Mouse (Mus musculus) naive thymus-derived CD4-positive, alpha-beta T cell, adult 2 months (primary cell): ENCODE results near the gene Scarb1.
A peak's percentile ranks its signal among the peaks of the same experiment; 100 is the strongest.

Source experiments
- DNase-seq: peaks from one replicate; pipeline ENCODE4 v3.0.0-alpha.2; 2011; ENCODE audit warnings: low read depth

Gene Scarb1

DNA sequence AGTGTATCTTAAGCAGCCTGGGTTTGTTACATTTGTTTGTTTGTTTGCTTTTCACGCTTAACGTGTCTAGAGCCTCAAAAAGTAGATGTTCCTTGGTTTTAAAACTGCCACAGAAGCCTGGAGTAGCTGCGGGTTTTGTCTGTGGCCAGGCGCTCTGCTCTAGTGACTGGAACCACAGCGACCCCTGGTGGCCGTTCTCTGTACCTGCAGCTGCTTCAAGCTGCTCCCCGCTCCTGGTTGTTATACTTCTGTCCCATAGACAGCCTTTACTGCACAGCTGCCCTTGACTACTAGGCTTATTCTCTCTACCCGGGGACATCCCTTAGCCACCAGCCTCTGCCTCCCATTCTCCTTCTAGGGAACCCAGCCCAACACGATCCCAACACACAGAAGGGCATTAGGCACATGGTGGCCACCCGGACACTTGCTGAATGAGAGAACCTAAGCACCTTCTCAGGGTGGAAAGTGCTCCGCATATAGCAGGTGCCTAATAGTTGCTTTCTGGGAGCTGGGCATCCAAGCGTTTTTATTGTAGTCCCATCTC, 70.2 kb downstream of the Scarb1 start:
- DNase-seq = peak; percentile 88

GRCm38 (mm10) chr5:125269836-125270235, 71.1 kb downstream of the Scarb1 start:
- DNase-seq = peak; percentile 34

GRCm38 (mm10) chr5:125269399-125269798, 71.5 kb downstream of the Scarb1 start:
- DNase-seq = no peak

DNA sequence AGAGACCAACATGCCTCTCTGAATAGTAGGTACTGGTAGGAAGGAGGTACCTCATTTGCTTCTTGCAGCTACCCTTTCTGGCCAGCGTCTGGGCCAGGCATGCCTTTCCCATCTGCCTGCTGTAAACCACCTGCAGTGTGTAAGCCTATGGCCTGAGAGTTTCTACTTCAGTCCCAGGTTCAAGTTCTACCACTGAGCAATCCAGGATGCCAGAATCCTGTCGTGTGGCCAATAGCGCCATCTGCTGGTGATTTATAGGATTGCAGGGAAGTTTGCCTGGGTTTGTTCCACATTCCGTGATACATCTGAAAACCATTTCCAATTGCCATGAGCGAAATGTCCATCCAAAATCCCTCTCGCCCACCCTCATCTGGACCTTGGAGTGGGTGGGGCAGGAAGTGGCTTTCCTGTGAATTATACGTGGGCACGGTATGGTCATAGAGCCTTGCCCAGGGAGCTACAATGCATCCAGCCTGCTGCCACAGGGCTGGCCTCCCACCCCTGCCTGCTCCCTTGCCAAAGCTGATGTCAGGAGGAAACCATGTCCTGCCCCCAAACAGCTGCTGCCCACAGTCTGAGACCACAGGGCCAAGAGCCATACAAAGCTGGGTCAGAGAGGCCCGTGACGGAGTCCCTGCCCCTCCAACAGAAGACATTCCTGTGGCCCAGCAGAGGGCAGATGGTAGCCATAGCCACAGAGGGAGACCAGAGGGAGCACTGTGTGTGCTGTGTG, 72.7 kb downstream of the Scarb1 start:
- DNase-seq = peak; percentile 85

DNA sequence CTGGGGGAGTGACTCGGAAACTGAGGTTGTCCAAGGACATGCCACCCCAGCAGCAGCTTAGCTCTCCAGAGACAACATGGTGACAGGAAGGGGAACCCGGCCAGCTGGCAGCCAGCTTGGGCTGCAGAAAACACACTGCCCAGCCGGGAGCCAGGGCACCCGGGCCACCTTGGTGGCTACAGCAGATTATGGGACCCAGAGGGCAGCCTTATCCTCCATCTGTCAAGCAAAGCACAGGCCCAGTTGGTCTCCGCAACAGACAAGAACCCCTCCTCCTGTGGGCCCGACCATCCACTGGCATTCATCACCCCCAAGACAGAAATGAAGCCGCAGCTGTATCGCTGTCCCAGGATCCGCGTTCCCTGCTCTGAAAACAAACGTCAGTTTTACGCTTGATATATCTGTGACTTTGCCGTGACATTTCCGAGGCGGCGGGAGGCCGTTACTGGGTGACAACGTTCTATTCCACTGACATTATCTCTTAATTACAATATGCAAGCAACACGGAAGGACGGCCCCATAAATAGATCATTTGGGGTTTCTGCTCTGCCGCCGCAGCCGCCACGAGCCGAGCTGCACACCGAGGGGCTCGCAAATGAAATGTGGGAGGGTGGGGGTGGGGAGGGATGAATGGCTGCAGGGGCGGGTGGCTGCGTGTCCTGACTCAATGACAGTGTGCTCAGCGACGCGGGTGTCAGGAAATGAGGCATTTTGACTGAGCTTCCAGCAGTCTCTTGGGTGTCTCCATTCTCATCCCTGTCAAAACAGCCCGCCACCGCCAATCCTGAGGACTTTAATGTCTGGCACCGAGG, 73.5 kb downstream of the Scarb1 start:
- peak; percentile 22 for DNase-seq

- no peak for DNase-seq
Observed at GRCm38 (mm10) chr5:125266128-125266527, 74.8 kb downstream of the Scarb1 start.

GRCm38 (mm10) chr5:125264700-125265099, 76.2 kb downstream of the Scarb1 start:
- no peak for DNase-seq

- no peak for DNase-seq
Observed at GRCm38 (mm10) chr5:125262578-125262977, 78.3 kb downstream of the Scarb1 start.

DNA sequence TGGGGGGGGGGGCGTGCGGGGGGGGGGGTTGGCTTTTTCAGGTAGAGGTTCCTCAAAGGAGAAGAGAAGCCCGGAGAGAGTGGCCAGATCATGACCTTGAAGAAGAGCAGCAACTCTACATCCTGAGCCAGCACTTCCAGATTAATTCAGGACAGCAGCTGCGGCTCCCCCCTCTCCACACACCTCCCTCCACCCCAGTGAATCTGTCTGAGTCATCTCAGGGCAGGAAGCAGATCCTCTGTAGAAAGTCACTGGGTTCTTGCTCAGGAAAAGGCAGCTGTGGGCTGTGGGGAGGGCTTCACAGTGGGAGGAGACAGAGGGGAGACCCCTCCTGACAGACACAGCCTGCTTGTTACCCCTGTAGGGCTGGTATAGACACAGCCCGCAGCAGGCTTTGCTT, 87.0 kb downstream of the Scarb1 start:
- DNase-seq = no peak

DNA sequence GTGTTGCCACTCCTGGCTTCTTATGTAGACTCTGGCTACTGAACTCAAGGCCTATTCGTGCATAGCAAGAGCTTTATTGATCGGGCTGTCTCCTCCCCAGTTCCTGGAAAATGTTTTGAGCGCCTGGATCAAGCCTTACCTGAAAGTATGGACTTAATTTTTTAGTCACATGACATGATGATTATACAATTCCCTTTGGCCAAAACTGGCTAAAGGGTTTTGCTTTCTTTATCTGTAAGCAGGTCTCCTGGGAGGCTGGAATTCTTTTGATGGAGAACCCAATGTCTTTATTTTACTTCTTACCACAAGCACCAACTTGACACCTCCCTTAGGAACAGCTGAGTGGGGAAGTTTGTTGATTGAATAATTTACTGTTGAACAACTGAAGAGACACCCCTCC, 87.4 kb downstream of the Scarb1 start:
- no peak for DNase-seq

DNA sequence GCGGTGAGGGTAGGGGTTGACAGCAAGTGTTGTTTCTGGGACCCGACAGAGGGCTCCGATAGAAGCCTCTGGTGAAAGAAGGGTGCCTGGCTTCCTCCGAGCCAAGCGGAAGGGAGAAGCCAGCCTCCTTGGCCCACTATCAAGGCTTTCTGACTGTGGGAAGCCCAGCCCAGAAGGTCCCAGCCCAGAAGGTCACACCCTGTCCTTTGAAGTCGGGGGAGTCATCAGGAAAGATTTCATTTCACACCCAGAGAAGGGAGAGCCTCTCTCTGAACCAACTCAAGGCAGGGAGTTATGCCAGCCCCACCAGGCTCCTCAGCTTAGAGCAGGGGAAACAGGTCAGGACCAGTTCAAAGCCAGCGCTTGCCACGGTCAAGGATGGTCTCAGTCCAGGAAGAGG, 88.2 kb downstream of the Scarb1 start:
- no peak for DNase-seq

DNA sequence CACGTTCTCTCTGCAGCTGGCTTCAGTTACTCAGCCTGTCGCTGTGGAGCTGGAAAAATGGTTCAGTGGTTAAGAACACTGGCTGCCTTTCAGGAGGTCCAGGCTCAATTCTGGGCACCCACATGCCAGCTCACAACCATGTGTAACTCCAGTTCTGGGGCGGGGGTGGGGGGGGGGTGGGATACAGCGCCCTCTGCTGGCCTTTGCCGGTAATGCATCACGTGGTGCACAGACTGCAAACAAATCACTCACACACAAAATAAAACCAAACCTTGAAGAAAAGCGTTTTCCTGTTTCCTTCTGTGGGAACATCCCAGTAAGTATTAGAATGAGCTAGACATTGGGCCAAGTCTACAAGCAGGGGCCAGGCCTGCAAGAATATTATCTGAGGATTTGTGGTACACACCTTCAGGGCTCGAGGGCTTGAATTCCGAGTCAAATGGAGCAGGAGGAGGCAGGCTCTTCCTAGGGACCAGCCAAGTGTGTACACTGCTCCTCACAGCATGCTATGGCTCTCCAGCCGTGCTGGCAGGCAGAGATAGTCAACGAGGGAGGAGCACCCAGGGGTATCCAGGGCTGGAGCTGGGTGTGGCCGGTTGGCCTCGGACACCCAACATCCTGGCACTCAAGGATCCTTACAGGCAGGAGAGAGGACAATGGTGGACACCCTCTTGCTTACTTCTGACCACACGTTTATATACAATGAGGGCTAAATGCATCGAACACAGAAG, 88.8 kb downstream of the Scarb1 start:
- peak; percentile 21 for DNase-seq

DNA sequence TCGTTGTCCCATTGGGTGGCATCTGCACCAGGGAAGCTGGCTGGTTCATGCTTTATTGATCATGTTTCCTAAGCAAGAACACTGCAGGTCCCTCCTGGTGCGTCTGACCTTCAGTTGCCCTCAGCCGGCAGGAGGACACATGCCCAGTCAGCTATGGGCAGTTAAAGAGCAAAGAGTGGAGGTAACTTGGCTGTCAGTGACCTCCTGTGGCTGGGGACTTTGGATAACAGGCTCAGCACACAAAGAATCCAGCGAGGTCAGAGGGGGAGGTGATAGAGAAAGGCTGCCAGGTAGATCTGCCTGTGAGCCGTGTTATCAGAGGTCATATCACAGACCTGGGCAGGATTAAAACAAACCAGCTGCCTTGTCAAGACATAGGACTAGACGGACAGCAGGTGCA, 91.7 kb downstream of the Scarb1 start:
- DNase-seq = no peak

DNA sequence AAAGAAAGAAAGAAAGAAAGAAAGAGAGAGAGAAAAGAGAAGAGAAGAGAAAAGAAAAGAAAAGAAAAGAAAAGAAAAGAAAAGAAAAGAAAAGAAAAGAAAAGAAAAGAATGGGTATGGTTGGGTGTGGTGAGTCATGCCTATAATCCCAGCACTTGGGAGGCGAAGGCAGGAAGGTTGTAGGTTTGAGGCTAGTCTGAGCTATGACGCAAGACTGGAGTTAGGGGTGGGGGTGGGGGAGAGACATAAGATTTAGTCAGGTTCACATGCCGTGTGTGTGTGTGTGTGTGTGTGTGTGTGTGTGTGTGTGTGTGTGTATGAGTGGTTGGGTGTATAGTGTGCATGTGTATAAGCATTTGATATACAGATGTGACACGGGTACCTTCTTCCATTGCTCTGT, 94.2 kb downstream of the Scarb1 start:
- DNase-seq = no peak

DNA sequence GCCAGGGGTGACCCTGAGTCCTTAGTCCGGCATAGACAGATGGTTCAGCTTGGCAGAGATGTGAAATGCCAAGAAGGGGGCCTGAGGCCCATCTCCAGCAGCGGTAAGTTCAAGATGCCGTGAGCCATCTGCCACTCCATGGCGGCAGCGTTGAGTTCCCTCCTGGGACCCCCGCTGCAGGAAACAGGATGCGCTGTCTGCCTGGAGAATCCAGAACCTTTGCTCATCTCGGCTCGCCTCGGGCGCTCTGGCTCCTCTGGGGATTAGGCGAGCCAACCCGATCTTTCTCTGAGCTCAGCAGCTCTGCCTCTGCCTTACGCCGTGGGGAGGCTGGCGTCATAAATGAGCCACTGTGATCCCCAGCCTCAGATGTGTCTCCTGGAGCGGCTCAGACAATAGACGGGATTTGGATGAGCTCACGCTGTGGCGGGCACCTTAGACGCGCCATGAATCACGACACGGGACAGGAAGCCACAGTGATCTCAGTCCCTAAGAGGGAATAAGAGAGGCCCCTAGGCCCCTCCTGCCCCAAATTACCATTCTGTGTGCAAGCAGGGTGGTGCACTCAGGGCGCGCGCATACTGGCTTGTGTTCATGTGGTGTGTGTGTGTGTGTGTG, 95.3 kb downstream of the Scarb1 start:
- DNase-seq = no peak

DNA sequence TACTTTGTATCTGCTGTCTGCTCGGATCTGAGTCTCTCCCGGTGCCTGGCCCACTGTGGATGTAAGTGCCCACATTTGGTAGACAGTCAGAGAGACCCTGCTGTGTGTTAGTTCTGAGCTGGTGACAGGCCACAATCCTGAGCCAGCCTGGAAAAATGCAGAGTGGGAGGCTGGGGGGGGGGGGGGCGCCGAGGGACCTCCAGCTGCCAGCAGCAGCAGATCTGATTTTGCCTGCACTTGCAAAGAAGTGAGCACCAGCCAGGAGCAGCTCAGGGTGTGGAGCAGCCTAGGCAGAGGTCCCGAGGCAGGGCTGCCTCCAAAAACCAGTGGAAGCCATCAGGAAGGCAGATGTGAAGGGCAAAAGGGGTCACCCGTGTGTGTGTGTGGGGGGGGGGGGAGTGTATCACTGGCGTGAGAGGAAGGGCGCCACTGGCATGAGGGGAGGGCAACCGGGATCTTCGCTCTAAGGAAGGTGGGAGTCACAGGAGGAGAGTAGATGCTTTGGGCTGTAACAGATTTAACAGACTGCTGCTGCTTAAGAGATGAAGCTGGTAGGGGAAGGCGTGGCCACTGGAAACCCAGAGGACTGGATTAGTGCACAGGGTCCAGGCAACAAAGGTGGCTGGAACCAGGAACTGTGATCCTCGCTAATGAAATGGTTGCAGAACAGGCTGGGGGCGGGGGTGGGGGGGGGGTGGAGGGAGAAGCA, 95.9 kb downstream of the Scarb1 start:
- DNase-seq = no peak

- no peak for DNase-seq
Observed at GRCm38 (mm10) chr5:125243928-125244327, 97.0 kb downstream of the Scarb1 start.

DNA sequence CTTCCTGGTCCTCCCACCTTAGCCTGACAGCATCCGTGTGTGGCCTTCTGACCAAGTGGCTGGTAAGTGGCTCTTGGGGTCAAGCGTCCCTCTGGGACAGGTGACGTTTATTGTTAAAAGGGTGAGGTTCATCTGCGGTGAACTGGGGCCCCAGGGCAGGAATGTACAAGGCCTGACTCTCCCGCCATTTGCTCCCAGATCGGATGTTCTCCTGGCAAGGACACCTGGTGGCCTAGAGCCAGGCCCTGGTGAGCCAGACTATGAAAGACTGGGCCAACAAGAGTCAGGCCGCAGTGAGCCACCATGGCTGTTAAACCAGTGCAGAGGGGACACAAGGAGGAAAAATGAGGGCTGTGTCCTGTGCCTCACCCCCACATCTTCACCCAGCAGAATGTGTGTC, 98.8 kb downstream of the Scarb1 start:
- DNase-seq = no peak

- no peak for DNase-seq
Observed at GRCm38 (mm10) chr5:125241627-125242026, 99.3 kb downstream of the Scarb1 start.

GRCm38 (mm10) chr5:125240124-125240781, 100.6 kb downstream of the Scarb1 start:
- DNase-seq = no peak

GRCm38 (mm10) chr5:125235874-125236273, 105.0 kb downstream of the Scarb1 start:
- DNase-seq = no peak
